ENCODE assay signal across 21 mouse cellular contexts in genomic region chr1:49809386-49809785, GRCm38 (mm10).
DNase-seq lines count a peak whose midpoint lies in the region; ATAC-seq lines count a peak whose summit lies in the region.
"Had no signal": no experiment of that assay in that cellular context is flagged by ENCODE, and none has a peak within 500 bp of the region (broad histone marks: within the 10 kb centered on the region; RNA-seq: fewer than 3 reads in every experiment).

No protein-coding gene starts in this region.

- H3K36me3 ChIP-seq in midbrain, embryonic 14.5 days (ENCODE audit: control insufficient read depth, insufficient read depth, low read length), result no peaks in the 10 kb centered on the region
- H3K36me3 ChIP-seq: embryonic facial prominence, embryonic 10.5 days; forebrain, embryonic 10.5 days; hindbrain, embryonic 12.5 days had no signal

- H3K9ac ChIP-seq in midbrain, embryonic 14.5 days (replicated peaks; ENCODE audit: low read length), result no peak overlapping the region
- H3K9ac ChIP-seq: hindbrain, embryonic 12.5 days had no signal

- no peaks in the 10 kb centered on the region for H3K9me3 ChIP-seq in midbrain, embryonic 14.5 days (ENCODE audit: control insufficient read depth, low read length)
- H3K9me3 ChIP-seq: embryonic facial prominence, embryonic 10.5 days; forebrain, embryonic 10.5 days; hindbrain, embryonic 12.5 days had no signal

- H3K27me3 ChIP-seq in midbrain, embryonic 14.5 days (ENCODE audit: control insufficient read depth, insufficient read depth, low read length), result no peaks in the 10 kb centered on the region
- H3K27me3 ChIP-seq: CH12.LX; hindbrain, embryonic 12.5 days; Patski had no signal

- H3K27ac ChIP-seq in midbrain, embryonic 14.5 days (replicated peaks; ENCODE audit: low read depth, low read length), result no peak overlapping the region
- H3K27ac ChIP-seq: embryonic facial prominence, embryonic 10.5 days; forebrain, embryonic 10.5 days; hindbrain, embryonic 12.5 days; hindbrain, postnatal 0 days had no signal

- no peaks in the 10 kb centered on the region for H3K4me1 ChIP-seq in midbrain, embryonic 14.5 days (ENCODE audit: control insufficient read depth, insufficient read depth, low read length)
- H3K4me1 ChIP-seq: embryonic facial prominence, embryonic 10.5 days; forebrain, embryonic 10.5 days; hindbrain, embryonic 12.5 days had no signal

- peak; percentile 3 for DNase-seq in left cerebral cortex, postnatal 4 days
- no peak for DNase-seq in left cerebral cortex, postnatal 10 days (ENCODE audit: extremely low spot score in 1 of 2, low spot score in 2 of 2)
- peak; percentile 22 for DNase-seq in cerebellum, adult 9-10 months
- DNase-seq in cerebellum, postnatal 25 days, result peak; percentile 55 to 75
- DNase-seq in midbrain, embryonic 14.5 days, result no peak
- DNase-seq in kidney, postnatal 10 days, result no peak
- no peak for DNase-seq in kidney, adult 8-10 months
- DNase-seq: adrenal gland, postnatal 14 days; gastrocnemius, postnatal 25 days; heart, adult 11 months; heart, postnatal 10 days; heart, postnatal 4 days; kidney, adult 11 months had no signal

- H3K4me3 ChIP-seq in midbrain, embryonic 14.5 days (replicated peaks; ENCODE audit: low read depth, low read length), result no peak overlapping the region
- H3K4me3 ChIP-seq: embryonic facial prominence, embryonic 10.5 days; forebrain, embryonic 10.5 days; hindbrain, embryonic 12.5 days had no signal

- no peak for ATAC-seq in midbrain, embryonic 14.5 days (ENCODE audit: low FRiP score, low TSS enrichment)
- ATAC-seq: activated CD4-positive, CD25-positive, alpha-beta regulatory T cell, adult 4 months; forebrain, embryonic 16.5 days; hindbrain, postnatal 0 days; Patski had no signal

- no peak overlapping the region for H3K4me2 ChIP-seq in midbrain, embryonic 14.5 days (ENCODE audit: low read length)
- H3K4me2 ChIP-seq: hindbrain, embryonic 12.5 days had no signal

- intact Hi-C loops in left cerebral cortex, postnatal 4 days (cut with DNase I), result no loop called here
- intact Hi-C loops in left cerebral cortex, postnatal 10 days (cut with DNase I), result no loop called here

Comparison
In these comparisons a context has a peak if more than half of its experiments do, and no peak if none do; other contexts are left out.
1. DNase-seq: peak in left cerebral cortex, postnatal 4 days (single experiment), cerebellum, adult 9-10 months (single experiment) and cerebellum, postnatal 25 days (2 of 2); none in left cerebral cortex, postnatal 10 days (0 of 2), midbrain, embryonic 14.5 days (single experiment), kidney, postnatal 10 days (single experiment) and kidney, adult 8-10 months (0 of 2).